Mouse (Mus musculus) ES-E14 (cell line): Measurements from ENCODE around the gene Usp7.

Source experiments
- HCFC1 ChIP-seq: IDR thresholded peaks from 2 replicates; pipeline ENCODE4 v1.6.1; 2012; ENCODE audit warnings: low read length, inconsistent platforms, borderline replicate concordance; ENCODE audit not compliant: insufficient read depth
- ZC3H11A ChIP-seq: IDR thresholded peaks from 2 replicates; pipeline ENCODE4 v1.6.1; 2012; ENCODE audit warnings: low read depth, mild to moderate bottlenecking, inconsistent platforms, low read length, borderline replicate concordance
- ZNF384 ChIP-seq: IDR thresholded peaks from 2 replicates; pipeline ENCODE4 v1.6.1; 2012; ENCODE audit warnings: low read depth, low read length, inconsistent platforms

- TF ChIP-seq HCFC1 (no peak), ZNF384 (no peak), ZC3H11A (no peak)
Measured at GRCm38 (mm10) chr16:8663022-8663421, 129.1 kb downstream of the Usp7 start.
